Mouse (Mus musculus): ENCODE data around the gene Ercc6. TPM values are rescaled to one million over a fixed set of nuclear protein-coding genes. Genes with fewer than 3 reads are reported as not detected.

Gene Ercc6
- polyA plus RNA-seq, 1 experiment from 2014 or later: 25.7 TPM

GRCm38 (mm10) chr14:32572519-32572918 lies 59.2 kb downstream of the Ercc6 start:
- Histone ChIP-seq H3K36me3 (ENCODE audit: control insufficient read depth, insufficient read depth, low read length) (peaks cover 12% of the 10 kb centered on the region), H3K27ac (ENCODE audit: low read depth, low read length) (no peak overlapping the region), H3K27me3 (ENCODE audit: control insufficient read depth, insufficient read depth, low read length) (no peaks in the 10 kb centered on the region), H3K9me3 (ENCODE audit: control insufficient read depth, low read length) (no peaks in the 10 kb centered on the region), H3K4me3 (ENCODE audit: low read depth, low read length) (no peak overlapping the region), H3K4me1 (ENCODE audit: control insufficient read depth, insufficient read depth, low read length) (no peaks in the 10 kb centered on the region), H3K9ac (ENCODE audit: low read length) (no peak overlapping the region), H3K4me2 (ENCODE audit: low read depth) (no peak overlapping the region)
- ATAC-seq (ENCODE audit: insufficient read depth, low FRiP score, low TSS enrichment): no peak
- no peak for DNase-seq (ENCODE audit: low spot score)
- 67% methylated on average over 8 of the region's 8 CpGs for WGBS

- H3K27me3 ChIP-seq (ENCODE audit: control insufficient read depth, insufficient read depth, low read length): no peaks in the 10 kb centered on the region
- H3K4me2 ChIP-seq (ENCODE audit: low read depth): no peak overlapping the region
- no peak overlapping the region for H3K4me3 ChIP-seq (ENCODE audit: low read depth, low read length)
- H3K9me3 ChIP-seq (ENCODE audit: control insufficient read depth, low read length): no peaks in the 10 kb centered on the region
- WGBS: 92% methylated on average over 2 of the region's 2 CpGs
- no peaks in the 10 kb centered on the region for H3K4me1 ChIP-seq (ENCODE audit: control insufficient read depth, insufficient read depth, low read length)
- ATAC-seq (ENCODE audit: insufficient read depth, low FRiP score, low TSS enrichment) (no peak), DNase-seq (ENCODE audit: low spot score) (no peak)
- H3K9ac ChIP-seq (ENCODE audit: low read length): no peak overlapping the region
- H3K36me3 ChIP-seq (ENCODE audit: control insufficient read depth, insufficient read depth, low read length): peaks cover 7% of the 10 kb centered on the region
- no peak overlapping the region for H3K27ac ChIP-seq (ENCODE audit: low read depth, low read length)
Measured at GRCm38 (mm10) chr14:32578420-32578819, 65.1 kb downstream of the Ercc6 start.

GRCm38 (mm10) chr14:32583696-32584095 lies 70.4 kb downstream of the Ercc6 start:
- no peak for ATAC-seq (ENCODE audit: insufficient read depth, low FRiP score, low TSS enrichment)
- Histone ChIP-seq H3K27ac (ENCODE audit: low read depth, low read length) (no peak overlapping the region), H3K4me1 (ENCODE audit: control insufficient read depth, insufficient read depth, low read length) (no peaks in the 10 kb centered on the region), H3K27me3 (ENCODE audit: control insufficient read depth, insufficient read depth, low read length) (no peaks in the 10 kb centered on the region), H3K9ac (ENCODE audit: low read length) (no peak overlapping the region), H3K4me3 (ENCODE audit: low read depth, low read length) (no peak overlapping the region), H3K9me3 (ENCODE audit: control insufficient read depth, low read length) (no peaks in the 10 kb centered on the region), H3K4me2 (ENCODE audit: low read depth) (no peak overlapping the region), H3K36me3 (ENCODE audit: control insufficient read depth, insufficient read depth, low read length) (no peaks in the 10 kb centered on the region)
- 92% methylated on average over 9 of the region's 9 CpGs for WGBS
- DNase-seq (ENCODE audit: low spot score): no peak

GRCm38 (mm10) chr14:32587013-32587784 lies 73.9 kb downstream of the Ercc6 start:
- H3K9ac ChIP-seq (ENCODE audit: low read length): no peak overlapping the region
- H3K4me2 ChIP-seq (ENCODE audit: low read depth): no peak overlapping the region
- peak; percentile 81 for DNase-seq (ENCODE audit: low spot score)
- ATAC-seq (ENCODE audit: insufficient read depth, low FRiP score, low TSS enrichment): no peak
- H3K27ac ChIP-seq (ENCODE audit: low read depth, low read length): no peak overlapping the region
- H3K36me3 ChIP-seq (ENCODE audit: control insufficient read depth, insufficient read depth, low read length): no peaks in the 10 kb centered on the region
- 16% methylated on average over 10 of the region's 10 CpGs for WGBS
- H3K9me3 ChIP-seq (ENCODE audit: control insufficient read depth, low read length): no peaks in the 10 kb centered on the region
- H3K27me3 ChIP-seq (ENCODE audit: control insufficient read depth, insufficient read depth, low read length): no peaks in the 10 kb centered on the region
- H3K4me3 ChIP-seq (ENCODE audit: low read depth, low read length): no peak overlapping the region
- H3K4me1 ChIP-seq (ENCODE audit: control insufficient read depth, insufficient read depth, low read length): no peaks in the 10 kb centered on the region

- Histone ChIP-seq H3K4me2 (ENCODE audit: low read depth) (no peak overlapping the region), H3K27me3 (ENCODE audit: control insufficient read depth, insufficient read depth, low read length) (peaks cover 10% of the 10 kb centered on the region), H3K4me1 (ENCODE audit: control insufficient read depth, insufficient read depth, low read length) (no peaks in the 10 kb centered on the region), H3K9ac (ENCODE audit: low read length) (no peak overlapping the region), H3K4me3 (ENCODE audit: low read depth, low read length) (no peak overlapping the region), H3K27ac (ENCODE audit: low read depth, low read length) (no peak overlapping the region), H3K36me3 (ENCODE audit: control insufficient read depth, insufficient read depth, low read length) (no peaks in the 10 kb centered on the region), H3K9me3 (ENCODE audit: control insufficient read depth, low read length) (no peaks in the 10 kb centered on the region)
- DNase-seq (ENCODE audit: low spot score): no peak
- no peak for ATAC-seq (ENCODE audit: insufficient read depth, low FRiP score, low TSS enrichment)
- whole genome bisulfite sequencing: 73% methylated on average over 3 of the region's 3 CpGs
Measured at GRCm38 (mm10) chr14:32590377-32590776, 77.1 kb downstream of the Ercc6 start.

GRCm38 (mm10) chr14:32597232-32598231 lies 84.2 kb downstream of the Ercc6 start:
- H3K4me2 ChIP-seq (ENCODE audit: low read depth): peak overlapping the region; percentile 44
- H3K9ac ChIP-seq (ENCODE audit: low read length): peak overlapping the region; percentile 32
- H3K4me1 ChIP-seq (ENCODE audit: control insufficient read depth, insufficient read depth, low read length): peaks cover 18% of the 10 kb centered on the region
- H3K27me3 ChIP-seq (ENCODE audit: control insufficient read depth, insufficient read depth, low read length): peaks cover 70% of the 10 kb centered on the region
- no peaks in the 10 kb centered on the region for H3K36me3 ChIP-seq (ENCODE audit: control insufficient read depth, insufficient read depth, low read length)
- H3K27ac ChIP-seq (ENCODE audit: low read depth, low read length): no peak overlapping the region
- DNase-seq (ENCODE audit: low spot score) (peak; percentile 84), ATAC-seq (ENCODE audit: insufficient read depth, low FRiP score, low TSS enrichment) (0 out of 2 replicates have a peak, but pooled peaks have one; percentile 22)
- WGBS: under 1% methylated on average over 78 of the region's 78 CpGs
- no peaks in the 10 kb centered on the region for H3K9me3 ChIP-seq (ENCODE audit: control insufficient read depth, low read length)
- H3K4me3 ChIP-seq (ENCODE audit: low read depth, low read length): peak overlapping the region; percentile 25

GRCm38 (mm10) chr14:32598437-32599219 lies 85.3 kb downstream of the Ercc6 start:
- Histone ChIP-seq H3K9ac (ENCODE audit: low read length) (no peak overlapping the region), H3K4me2 (ENCODE audit: low read depth) (peak overlapping the region; percentile 63), H3K27me3 (ENCODE audit: control insufficient read depth, insufficient read depth, low read length) (peaks cover 70% of the 10 kb centered on the region), H3K4me3 (ENCODE audit: low read depth, low read length) (peak overlapping the region; percentile 31; the same call in 1 of the 2 replicates), H3K4me1 (ENCODE audit: control insufficient read depth, insufficient read depth, low read length) (peaks cover 18% of the 10 kb centered on the region), H3K27ac (ENCODE audit: low read depth, low read length) (no peak overlapping the region), H3K9me3 (ENCODE audit: control insufficient read depth, low read length) (no peaks in the 10 kb centered on the region), H3K36me3 (ENCODE audit: control insufficient read depth, insufficient read depth, low read length) (no peaks in the 10 kb centered on the region)
- WGBS: 4% methylated on average over 23 of the region's 23 CpGs
- DNase-seq (ENCODE audit: low spot score): no peak
- ATAC-seq (ENCODE audit: insufficient read depth, low FRiP score, low TSS enrichment): no peak
